Mouse (Mus musculus) thymus, adult 2 months (tissue): ENCODE results near the gene B3gnt3. TPM values are rescaled to one million over a fixed set of nuclear protein-coding genes. Genes with fewer than 3 reads are reported as not detected.

Source experiments
- DNase-seq: peaks from one replicate; pipeline ENCODE4 v3.0.0; 2021
- H3K27ac ChIP-seq: fragments of 200-500 bp; 2 replicates; pipeline ENCODE4 v1.5.1; 2012; ENCODE audit warnings: low read length, control low read depth; ENCODE audit not compliant: control insufficient read depth, insufficient read depth
- H3K27me3 ChIP-seq: fragments of 200-500 bp; 2 replicates; pipeline ENCODE4 v1.6.1; 2012; ENCODE audit warnings: mild to moderate bottlenecking, low read length, moderate library complexity, mixed read lengths; ENCODE audit not compliant: control insufficient read depth, insufficient read depth
- H3K36me3 ChIP-seq: fragments of 200-500 bp; 2 replicates; pipeline ENCODE4 v1.6.1; 2012; ENCODE audit warnings: mild to moderate bottlenecking, low read length, moderate library complexity; ENCODE audit not compliant: control insufficient read depth, insufficient read depth
- H3K4me1 ChIP-seq: fragments of 200-500 bp; replicated peaks from 2 replicates; pipeline ENCODE4 v1.6.1; 2012; ENCODE audit warnings: low read length; ENCODE audit not compliant: control insufficient read depth, insufficient read depth
- H3K4me3 ChIP-seq: fragments of 200-500 bp; 2 replicates; pipeline ENCODE4 v1.5.1; 2012; ENCODE audit warnings: mild to moderate bottlenecking, low read length, control low read depth, moderate library complexity; ENCODE audit not compliant: control insufficient read depth, insufficient read depth
- CTCF ChIP-seq: fragments of 200-500 bp; IDR thresholded peaks from 2 replicates; pipeline ENCODE4 v1.5.1; 2012; ENCODE audit warnings: mild to moderate bottlenecking, control low read depth, low read length, moderate library complexity, borderline replicate concordance; ENCODE audit not compliant: control insufficient read depth, poor library complexity, insufficient read depth; ENCODE audit errors: extremely low read depth
- POLR2A ChIP-seq: fragments of 200-500 bp; IDR thresholded peaks from 2 replicates; pipeline ENCODE4 v1.6.1; 2012; ENCODE audit warnings: mild to moderate bottlenecking, low read length, control low read depth, moderate library complexity; ENCODE audit not compliant: control insufficient read depth, poor library complexity, insufficient read depth; ENCODE audit errors: extremely low read depth
- WGBS: fragments of 180-500 bp; shearing (Covaris S2); methylation state at CpG from one replicate; pipeline ENCODE4 v1.1.7; 2018; 5-methylcytosine and 5-hydroxymethylcytosine counted together
- polyA plus RNA-seq: library from polyadenylated mRNA; depleted of rRNA; stranded (reverse); fragments of >200 nt; gene quantifications from 2 replicates; pipeline ENCODE4 v1.2.3, GENCODE M21; 2012

Gene B3gnt3
- polyA plus RNA-seq, 1 experiment: 6.9 TPM

DNA sequence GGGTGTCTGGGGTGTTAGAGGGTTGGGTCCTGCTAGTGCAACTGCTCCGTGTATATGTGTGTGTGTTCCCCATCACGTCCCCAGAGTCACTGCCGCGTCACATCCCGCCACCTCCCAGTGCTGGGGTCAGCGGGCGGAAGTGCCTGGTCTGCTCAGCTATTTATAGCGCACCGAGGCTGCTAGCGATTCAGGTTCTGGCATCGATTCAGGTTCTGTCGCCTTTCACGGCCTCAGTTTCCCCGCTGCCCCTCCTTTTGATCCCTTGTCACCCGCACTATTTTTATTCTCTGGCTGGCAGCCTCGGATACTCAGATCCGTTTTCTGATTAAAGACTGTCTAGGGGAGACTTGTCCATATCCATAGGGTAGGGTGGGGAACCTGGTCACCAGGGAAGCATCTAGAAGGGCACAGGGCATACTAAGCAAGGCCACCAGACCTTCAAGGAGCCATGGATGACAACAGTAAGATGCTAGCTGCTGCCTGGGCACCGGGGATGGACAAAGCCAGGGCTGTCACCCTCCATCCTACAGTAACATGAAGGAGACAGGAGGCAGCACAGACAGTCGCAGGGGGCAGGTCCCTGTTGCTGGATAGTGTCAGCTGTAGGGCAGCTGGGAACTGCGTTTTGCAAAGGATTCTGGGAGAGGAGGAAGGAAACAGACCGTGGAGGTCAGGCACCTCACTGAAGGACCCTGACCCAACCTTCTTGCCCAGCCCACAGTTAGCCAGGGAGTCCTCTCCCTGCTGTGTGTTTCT lies 33.2 kb downstream of the B3gnt3 start:
- H3K36me3 ChIP-seq: no peaks in the 10 kb centered on the region
- TF ChIP-seq POLR2A: no peak
- no peak for TF ChIP-seq CTCF
- no peak overlapping the region for H3K4me3 ChIP-seq
- H3K4me1 ChIP-seq: peaks cover 38% of the 10 kb centered on the region
- WGBS: 3% methylated on average over 21 of the region's 21 CpGs
- peak; percentile 36 for DNase-seq
- H3K27me3 ChIP-seq: no peaks in the 10 kb centered on the region; the same call in 1 of the 2 replicates
- H3K27ac ChIP-seq: no peak overlapping the region

DNA sequence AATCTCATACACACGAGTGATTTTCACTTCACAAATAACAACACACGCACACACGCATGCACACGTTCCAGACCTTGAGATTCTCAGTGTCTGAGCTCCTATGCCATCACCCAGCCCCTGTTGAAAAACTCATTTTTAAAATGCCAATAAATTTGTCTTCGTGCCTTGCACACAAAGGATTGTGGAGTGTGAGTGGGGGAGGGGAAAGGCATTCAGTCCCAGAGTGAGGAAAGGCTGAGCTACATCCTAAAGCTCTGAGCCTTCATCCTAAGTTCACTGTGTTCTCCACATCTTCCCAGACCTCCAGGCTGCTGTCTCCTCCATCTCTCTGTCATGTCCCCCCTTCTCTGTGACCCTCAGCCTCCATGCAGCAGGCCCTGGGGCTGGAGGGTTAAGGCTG lies 34.3 kb downstream of the B3gnt3 start:
- 89% methylated on average over 5 of the region's 5 CpGs for WGBS
- Histone ChIP-seq H3K36me3 (no peaks in the 10 kb centered on the region), H3K27ac (no peak overlapping the region), H3K4me3 (no peak overlapping the region), H3K27me3 (no peaks in the 10 kb centered on the region; the same call in 1 of the 2 replicates), H3K4me1 (peaks cover 38% of the 10 kb centered on the region)
- no peak for DNase-seq
- no peak for TF ChIP-seq POLR2A
- TF ChIP-seq CTCF: no peak

DNA sequence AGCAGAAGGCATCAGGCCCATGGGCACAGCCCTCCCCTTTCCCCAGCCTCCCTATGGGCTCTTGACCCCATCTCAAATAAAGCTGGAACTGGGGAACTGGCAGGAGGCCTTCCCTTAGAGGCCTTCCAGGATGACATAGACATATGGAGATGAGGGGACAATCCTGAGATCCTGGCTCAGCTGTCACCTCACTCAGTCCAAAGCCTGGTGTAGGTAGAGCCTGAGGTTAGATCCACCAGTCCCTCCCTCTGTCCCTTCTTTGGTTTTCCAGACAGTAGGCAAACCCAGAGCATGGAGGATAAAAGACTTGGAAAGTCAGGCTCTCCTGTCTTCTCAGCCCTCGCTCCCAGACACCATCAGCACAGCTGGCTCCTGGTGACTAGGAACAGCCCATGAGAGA lies 34.7 kb downstream of the B3gnt3 start:
- WGBS: 88% methylated on average over 1 of the region's 1 CpGs
- H3K4me1 ChIP-seq: peaks cover 38% of the 10 kb centered on the region
- DNase-seq: no peak
- H3K36me3 ChIP-seq: no peaks in the 10 kb centered on the region
- TF ChIP-seq CTCF (no peak), POLR2A (no peak)
- no peak overlapping the region for H3K27ac ChIP-seq
- no peak overlapping the region for H3K4me3 ChIP-seq
- no peaks in the 10 kb centered on the region; the same call in 1 of the 2 replicates for H3K27me3 ChIP-seq

DNA sequence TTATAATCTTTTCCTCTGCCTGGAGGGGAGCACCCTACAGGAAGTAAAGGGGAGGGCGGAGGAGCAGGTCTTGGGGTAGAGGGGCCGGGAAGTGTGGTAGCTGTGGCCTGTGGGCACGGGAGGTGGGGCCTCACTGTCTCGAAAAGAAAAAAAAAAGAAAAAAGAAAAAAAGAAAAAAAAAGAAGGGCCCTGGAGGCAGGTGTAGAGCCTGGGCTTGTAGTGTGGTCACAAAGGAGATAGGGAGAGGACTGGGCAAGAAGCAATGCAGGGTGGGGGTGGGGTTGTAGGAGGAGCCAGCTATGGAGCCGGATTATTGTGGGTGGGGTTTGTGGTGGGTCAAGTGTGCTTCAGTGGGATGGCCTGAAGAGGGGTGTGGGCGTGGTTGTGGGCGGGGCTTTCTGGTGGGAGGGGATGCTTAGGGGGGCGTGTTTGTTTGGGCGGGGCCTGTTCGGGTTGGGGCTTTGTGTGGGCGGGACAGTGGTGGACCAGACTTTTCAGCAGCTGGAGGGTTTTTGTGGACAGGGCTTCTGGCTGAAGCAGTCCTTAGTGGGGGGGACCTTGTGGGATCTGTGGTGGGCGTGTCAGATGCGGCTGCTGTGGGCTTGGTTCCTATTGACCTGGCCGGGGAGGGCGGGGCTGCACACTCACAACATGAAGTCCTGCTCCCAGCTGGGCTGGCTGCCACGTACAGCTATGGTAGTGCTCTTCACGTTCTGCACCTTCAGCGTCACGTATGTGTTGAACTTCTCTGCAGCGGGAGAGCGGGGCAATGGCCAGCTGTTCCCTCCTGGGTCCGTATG lies 36.1 kb downstream of the B3gnt3 start:
- DNase-seq: peak; percentile 51
- Histone ChIP-seq H3K4me3 (no peak overlapping the region), H3K4me1 (peaks cover 31% of the 10 kb centered on the region), H3K36me3 (no peaks in the 10 kb centered on the region), H3K27ac (no peak overlapping the region), H3K27me3 (no peaks in the 10 kb centered on the region)
- TF ChIP-seq POLR2A (no peak), CTCF (no peak)
- 2% methylated on average over 22 of the region's 22 CpGs for WGBS

DNA sequence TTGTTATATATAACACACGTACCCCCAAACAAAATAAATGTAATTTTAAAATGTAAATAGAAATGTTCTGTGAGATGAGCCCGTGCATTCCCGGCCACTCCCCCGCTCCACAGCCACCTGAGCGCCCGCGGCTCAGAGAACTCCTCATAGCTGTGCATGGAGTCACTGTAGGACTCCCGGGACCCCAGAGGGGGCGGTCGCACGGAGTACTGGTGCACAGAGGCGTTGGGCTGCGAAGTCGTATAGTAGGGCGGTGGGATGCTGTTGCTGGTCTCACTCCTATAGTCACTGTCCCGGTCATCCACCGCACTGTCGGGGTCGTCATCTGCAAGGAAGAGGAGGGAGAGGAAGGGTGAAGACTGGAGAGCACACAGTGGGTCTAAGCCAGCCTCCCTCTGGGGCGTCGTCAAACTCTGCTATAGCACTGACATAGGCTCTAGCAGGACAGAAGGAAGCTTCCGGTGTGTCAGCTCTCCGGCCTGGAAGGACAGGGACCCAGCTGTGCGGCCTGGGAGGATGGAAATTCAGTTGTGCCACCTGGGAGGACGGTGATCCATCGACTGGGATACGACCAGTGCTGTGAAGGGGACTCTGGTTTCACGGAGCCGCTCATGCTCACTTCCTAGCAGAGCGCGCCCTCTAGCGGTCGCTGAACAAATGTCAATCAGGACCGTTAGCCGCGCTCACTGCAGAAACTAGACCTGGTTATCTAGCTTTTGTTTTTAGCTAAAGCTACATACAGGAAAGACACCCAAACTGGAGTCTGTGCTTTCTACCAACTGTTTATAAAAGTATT lies 41.1 kb downstream of the B3gnt3 start:
- 28% methylated on average over 36 of the region's 36 CpGs for WGBS
- peak; percentile 82 for DNase-seq
- H3K4me1 ChIP-seq: peaks cover 17% of the 10 kb centered on the region

DNA sequence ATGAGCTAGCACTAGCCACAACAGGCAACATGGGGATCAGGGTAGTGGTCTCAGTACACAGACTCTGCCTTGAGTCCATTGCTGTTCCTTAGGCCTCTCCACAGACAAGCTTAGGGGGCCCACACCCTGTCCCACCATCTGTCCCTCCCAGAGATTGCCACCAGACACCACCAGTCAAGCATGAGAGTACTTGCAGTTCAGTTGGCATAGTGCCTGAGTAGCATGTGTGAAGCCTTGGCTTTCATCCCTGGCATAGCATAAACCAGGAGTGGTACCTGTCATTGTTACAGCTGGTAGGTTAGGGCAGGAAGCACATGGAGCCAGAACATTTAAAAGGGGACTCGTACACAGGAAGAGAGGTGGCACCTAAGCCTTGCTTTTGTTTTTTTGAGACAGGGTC lies 41.8 kb downstream of the B3gnt3 start:
- H3K27ac ChIP-seq: no peak overlapping the region
- H3K27me3 ChIP-seq: no peaks in the 10 kb centered on the region
- WGBS: 57% methylated on average over 1 of the region's 1 CpGs
- H3K4me3 ChIP-seq: no peak overlapping the region
- TF ChIP-seq CTCF (no peak), POLR2A (no peak)
- DNase-seq: no peak
- no peaks in the 10 kb centered on the region for H3K36me3 ChIP-seq
- peaks cover 10% of the 10 kb centered on the region for H3K4me1 ChIP-seq

More for the DNA sequence above, 41.1 kb downstream of the B3gnt3 start:
- Histone ChIP-seq H3K27me3 (no peaks in the 10 kb centered on the region), H3K36me3 (no peaks in the 10 kb centered on the region), H3K4me3 (no peak overlapping the region), H3K27ac (no peak overlapping the region)
- TF ChIP-seq POLR2A (no peak), CTCF (peak; percentile 89)
